Mouse (Mus musculus) bone marrow macrophage, adult 2 months (primary cell): ENCODE data around the gene Smarcb1.

Experiments used
- CTCF ChIP-seq: IDR thresholded peaks from 2 replicates; pipeline ENCODE4 v1.5.1; 2012; ENCODE audit warnings: low read depth, mild to moderate bottlenecking, low read length, moderate library complexity
- POLR2A ChIP-seq: IDR thresholded peaks from 2 replicates; pipeline ENCODE4 v1.6.1; 2012; ENCODE audit warnings: mild to moderate bottlenecking, low read depth, low read length, borderline replicate concordance

DNA sequence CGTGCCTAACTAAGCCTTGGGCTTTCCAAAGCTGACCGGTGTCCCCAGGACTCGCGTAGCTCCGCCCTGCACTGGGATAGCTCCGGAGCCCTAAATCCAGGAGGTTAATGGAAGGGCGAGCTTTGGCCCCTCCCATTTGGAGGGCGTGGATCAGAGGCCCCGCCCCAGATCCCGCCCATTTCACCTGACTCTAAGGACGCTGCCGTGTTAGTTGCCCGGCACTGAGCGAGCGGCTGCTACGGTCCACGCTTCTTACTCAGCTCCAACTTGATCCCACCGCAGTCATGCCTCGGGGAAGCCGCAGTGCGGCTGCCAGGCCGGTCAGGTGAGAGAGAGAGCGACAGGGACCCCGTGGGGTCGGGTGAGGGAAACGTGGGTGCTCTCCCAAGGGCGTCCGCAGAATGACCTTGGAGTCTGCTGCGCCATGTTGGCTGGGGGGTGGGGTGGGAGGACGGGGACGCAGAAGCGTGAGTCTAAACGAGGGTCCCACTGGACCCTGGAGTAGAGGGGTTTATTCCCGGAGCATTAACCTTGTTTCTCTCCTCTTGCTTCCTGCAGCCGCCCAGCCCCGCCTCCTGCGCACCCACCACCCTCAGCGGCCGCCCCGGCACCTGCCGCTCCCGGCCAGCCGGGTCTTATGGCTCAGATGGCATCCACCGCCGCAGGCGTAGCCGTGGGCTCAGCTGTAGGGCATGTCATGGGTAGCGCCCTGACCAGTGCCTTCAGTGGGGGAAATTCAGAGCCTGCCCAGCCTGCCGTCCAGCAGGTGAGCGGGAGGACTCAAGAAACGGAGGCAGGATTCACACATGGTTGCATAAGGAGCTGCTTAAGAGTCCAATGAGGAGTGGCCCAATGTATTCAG is 14.5 kb upstream of the Smarcb1 start, which contains the start of gene Mmp11:
- no peak for TF ChIP-seq POLR2A
- no peak for TF ChIP-seq CTCF
